Mouse (Mus musculus): ENCODE data around the gene Arhgap44.

Gene Arhgap44

DNA sequence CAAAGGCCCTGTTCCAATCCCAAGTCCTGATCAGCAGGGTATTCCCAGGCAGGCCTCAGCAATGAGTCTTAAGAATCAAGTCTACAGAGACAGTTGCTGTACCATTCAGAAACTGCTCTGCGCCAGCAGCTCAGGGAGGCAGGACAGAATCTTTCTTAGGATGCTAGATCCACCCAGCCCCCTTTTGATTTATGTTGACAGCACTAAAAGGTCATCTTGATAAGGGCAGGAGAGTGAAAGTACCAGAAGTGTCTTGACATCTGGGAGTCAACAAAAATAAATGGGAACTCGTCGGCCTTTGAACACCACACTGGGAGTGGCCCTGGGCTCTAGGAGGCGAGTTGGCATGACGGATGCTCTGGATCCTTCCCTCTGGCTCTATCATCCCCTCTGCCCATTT lies 159.2 kb downstream of the Arhgap44 start:
- DNase-seq (ENCODE audit: low read depth): no peak

DNA sequence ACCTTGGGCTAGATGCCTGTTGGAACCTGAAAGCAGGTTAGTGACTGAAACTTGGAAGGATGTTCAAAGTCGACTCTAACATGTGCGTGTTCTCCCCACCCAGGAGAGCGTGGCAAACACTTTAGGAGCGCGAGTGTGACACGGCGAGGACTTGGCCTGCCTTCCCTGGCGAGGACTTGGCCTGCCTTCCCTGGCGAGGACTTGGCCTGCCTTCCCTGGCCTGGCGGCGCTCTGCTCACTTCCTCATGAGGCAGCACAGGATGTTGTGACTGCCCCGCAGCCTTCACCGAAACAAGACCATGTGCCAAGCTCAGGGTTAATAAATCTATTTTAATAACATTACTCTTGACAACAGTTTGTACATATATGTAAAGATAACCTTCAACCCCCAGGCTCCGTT lies 161.0 kb downstream of the Arhgap44 start:
- no peak for DNase-seq (ENCODE audit: low read depth)

DNA sequence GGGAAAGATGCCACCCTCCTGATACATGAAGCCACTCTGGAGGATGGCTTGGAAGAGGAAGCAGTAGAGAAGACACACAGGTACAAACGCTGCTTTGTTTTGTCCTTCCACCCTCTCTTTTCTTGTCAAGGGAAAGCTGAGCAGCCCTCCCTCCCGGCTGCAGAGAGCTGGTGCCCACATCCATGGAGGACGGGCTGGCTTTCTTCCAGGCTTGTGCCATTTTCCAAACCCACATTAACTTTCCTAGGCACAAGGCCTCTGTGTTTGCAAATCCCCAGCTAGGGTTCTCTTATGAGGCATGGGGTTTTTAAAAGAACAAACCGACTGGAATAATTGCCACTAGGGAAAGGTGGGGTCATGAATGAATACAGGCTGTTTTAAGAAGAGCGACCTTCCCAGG lies 163.1 kb downstream of the Arhgap44 start:
- no peak for DNase-seq (ENCODE audit: low read depth)

DNA sequence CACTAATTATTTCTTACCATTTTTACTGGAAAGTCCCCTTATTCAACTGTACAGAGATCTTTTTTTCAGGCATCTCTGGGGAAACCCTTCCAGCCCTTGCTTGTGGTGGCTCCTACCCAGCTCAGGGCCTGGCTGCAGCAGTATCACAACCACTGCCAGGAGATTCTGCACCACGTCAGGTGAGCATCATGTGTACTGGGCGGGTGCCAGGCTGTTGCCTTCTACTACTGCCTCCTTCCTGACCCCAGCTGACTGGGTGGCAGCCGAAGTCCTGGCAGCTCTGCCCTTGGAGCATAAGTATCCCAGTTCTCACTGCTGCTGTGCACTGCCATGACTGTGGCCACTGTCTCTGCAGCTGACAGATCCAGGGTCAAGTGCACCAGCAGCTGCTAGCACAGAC lies 164.3 kb downstream of the Arhgap44 start:
- DNase-seq (ENCODE audit: low read depth): no peak

DNA sequence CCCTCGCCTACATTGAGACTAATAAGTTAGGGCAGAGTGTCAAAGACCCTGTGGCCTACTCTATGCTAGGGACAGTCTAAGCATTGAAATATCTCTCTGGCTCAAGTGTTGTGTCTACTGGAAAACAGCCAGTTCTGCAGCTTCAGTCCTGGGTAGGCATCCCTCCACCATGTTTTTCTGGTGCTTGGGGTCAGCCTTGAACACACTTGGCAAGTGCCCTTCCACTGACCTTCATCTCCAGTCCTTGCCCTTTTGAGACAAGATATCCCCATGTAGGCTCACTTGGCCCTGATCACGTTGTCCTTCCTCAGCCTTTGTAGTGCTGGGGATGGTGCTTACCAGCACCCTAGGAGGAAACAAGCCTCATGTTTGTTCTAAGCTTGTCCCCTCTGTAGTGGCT lies 174.2 kb downstream of the Arhgap44 start:
- no peak for DNase-seq (ENCODE audit: low read depth)

DNA sequence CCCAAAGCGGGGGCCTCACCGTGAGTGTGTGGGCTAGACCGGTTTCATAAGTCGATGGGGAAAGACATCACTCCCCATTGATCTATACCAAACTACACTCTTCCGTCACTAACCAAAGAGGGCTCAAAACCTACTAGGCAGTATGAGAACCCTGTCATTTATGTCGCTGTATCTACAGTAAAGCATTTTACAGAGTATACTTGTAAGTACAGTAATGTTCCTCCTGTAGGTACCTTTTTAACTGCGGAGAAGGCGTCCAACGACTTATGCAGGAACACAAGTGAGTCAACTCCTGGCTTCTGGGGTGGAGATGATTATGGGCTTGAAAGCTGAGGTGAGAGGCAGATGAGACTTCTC lies 183.3 kb downstream of the Arhgap44 start:
- no peak for DNase-seq (ENCODE audit: low read depth)

DNA sequence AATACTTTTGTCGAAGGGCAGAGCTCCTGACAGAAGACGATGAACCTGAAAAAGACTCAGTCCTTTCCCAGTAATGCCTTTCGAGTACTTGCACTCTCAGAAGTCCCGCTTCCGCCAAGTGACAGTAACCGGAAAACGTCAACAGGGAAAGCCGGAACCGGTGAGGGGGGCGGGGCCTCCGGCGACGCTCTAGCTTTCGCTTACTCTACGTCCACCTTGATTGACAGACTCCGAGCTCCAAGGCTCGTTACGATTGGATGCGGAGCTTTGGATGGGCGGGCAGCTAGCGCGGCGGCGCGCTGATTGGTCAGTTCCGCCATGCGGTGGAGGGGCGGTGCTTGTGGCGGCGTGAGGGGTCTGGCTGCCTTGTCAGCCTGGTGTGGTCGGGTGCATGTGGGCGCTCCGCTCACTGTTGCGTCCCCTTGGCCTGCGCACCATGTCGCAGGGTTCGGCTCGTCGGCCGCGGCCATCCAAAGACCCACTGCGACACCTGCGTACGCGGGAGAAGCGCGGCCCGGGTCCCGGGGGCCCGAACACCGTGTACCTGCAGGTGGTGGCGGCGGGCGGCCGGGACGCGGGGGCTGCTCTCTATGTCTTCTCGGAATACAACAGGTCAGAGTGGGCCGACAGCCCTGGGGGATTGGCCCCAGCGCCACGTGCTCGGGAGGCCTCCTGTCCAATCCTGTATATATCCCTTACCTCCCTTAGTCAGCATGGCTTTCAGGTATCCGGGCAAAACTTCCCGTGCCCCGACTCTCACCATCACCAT lies 183.9 kb downstream of the Arhgap44 start, which contains the start of gene Elac2:
TSS of gene Elac2 (plus strand) at position 319 of the 769 bp plus-strand sequence.
- peak; percentile 95 for DNase-seq (ENCODE audit: low read depth)

DNA sequence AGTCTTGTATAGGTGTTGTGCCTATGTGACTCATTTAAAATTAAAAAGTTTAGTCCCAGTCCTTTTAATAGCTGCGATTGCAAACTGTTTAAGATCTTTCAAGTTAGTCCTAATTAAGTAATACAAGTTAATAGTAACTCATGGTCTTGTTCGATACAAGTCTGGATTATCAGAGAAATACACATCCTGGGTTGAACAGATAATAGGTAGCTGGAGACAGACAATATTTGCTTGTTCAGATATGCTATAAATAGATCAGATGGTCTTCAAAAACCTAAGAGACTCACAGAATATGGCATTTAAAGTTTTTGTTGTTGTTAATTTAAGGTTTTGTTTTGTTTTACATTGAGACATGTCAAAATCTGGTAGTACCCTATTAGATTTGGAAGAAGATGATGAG lies 190.3 kb downstream of the Arhgap44 start:
- DNase-seq (ENCODE audit: low read depth): no peak

DNA sequence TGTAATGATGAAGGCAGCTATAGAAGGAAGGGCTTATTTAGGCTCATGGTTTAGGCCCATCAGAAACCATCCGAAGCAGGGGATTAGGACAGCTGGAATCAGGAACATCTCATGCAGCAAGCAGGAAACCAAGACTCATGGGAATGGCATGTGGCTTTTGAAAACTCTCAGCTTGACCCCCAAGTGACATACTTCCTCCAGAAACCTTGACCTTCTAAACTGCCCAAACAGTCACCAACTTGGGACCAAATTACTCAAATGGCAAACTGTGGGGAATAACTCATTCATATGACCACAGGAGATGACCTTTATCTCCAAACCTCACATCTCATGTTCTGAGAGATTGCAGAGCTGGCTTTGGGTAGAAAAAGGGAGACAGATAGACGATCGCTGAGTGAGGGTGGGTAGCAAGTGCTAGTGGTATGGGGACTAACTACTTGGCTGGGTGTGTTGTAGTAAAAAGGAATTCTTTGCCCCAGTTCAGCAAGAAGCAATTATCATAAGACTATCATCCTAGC lies 191.2 kb downstream of the Arhgap44 start:
- DNase-seq (ENCODE audit: low read depth): no peak

DNA sequence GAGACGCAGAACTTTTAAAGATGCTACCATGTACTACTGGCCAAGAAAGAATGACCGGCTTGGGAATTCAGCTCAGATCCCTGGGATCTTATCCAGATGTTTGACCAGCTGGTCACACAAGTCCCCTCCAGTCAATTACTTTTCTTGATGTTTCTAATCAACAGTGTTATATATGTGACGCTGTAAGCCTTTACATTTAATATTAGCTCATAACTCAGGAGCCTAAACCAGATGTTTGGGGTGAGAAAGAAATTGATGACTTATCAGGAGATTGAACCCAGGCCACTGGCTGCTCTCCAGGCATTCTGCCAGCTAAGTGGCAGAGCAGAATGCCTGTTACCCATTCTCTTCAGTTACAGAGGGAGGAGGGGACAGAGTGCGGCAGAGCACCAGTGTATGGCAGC lies 193.8 kb downstream of the Arhgap44 start:
- DNase-seq (ENCODE audit: low read depth): no peak

DNA sequence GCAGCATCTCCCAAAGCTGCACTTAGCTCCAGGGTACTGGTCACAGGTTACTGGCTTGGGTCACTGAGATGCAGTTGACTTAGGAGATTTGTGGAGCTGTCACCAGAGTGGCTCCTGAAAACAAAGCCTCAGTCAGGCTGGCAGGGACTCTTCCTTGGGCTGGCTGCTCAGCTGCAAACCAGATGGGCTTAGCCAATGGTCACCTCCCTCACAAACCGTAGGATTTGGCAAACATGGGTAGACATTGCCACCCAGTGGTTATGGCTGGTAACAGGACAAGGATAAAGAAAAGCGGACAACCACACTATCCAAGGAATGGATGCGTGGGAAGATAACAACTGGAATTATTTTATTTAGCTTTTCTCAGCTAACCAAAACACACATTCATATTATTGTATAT lies 194.3 kb downstream of the Arhgap44 start:
- DNase-seq (ENCODE audit: low read depth): no peak

DNA sequence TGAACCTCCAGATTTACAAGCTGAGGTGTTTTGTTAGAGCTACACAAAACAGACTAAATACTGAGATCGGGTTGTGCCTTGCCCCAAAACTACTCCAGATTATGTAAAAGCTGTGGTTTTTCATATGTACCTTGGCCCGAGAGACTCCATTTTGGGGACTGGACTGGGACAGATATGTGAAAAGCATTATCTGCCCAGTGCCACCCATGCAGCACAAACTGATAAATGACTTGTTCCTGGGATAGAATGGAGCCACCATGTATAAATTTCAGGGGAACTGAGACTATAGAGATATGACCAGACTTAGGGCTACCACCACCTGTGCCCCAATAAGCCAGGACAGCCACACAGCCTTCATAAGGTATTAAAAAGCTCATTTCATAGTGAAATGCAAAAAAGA lies 200.1 kb downstream of the Arhgap44 start:
- DNase-seq (ENCODE audit: low read depth): no peak

DNA sequence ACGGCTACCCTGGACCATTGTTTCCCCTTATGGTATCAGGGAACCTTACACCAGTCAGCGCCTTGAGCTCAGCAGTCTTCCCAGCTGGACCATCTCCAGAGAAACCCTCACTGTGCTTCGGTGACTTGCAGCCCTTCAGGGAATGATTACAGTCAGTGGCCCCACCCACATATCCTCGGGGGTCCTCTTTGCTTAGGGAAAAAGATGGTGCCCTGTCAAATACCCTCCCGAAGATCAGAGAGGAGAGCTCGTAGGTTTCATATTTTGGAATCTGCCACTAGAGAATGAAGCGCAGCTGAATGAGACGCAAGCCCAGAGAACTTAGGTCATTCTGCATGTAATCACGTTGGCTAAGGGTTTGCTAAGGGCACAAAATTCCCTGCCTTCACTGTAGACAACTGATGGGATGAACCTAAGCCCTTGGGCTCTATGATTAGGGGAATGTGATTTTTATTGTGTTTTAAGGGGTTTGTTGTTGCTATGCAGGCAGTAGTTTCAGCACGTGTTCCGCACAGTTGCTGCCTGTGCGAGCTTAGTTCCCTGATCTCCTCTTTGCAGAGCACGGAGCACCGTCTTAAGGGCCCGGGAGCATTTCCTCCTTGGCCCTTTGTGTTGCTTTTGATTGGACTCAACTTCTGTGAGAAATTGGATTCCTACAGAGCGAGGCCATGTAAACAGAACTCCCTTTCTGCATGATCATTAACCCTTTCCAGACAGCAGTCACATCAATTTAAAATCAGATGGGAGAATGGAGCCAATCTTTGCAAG lies 205.6 kb downstream of the Arhgap44 start:
- no peak for DNase-seq (ENCODE audit: low read depth)

Data from c-Kit-positive CD71-negative TER-119-negative erythroid progenitor cells, embryonic 14.5 days (primary cell).